Mouse (Mus musculus) ES-Bruce4 (cell line): Measurements from ENCODE around the gene Ccnd1.
A peak's percentile ranks its signal among the peaks of the same experiment; 100 is the strongest.

Experiments used
- CTCF ChIP-seq: IDR thresholded peaks from one replicate; pipeline ENCODE4 v1.8.1; 2011; ENCODE audit warnings: low read depth, low read length
- EP300 ChIP-seq: IDR thresholded peaks from 2 replicates; pipeline ENCODE4 v1.6.1; 2011; ENCODE audit warnings: low read depth, low read length; ENCODE audit not compliant: insufficient read depth
- POLR2A ChIP-seq: IDR thresholded peaks from one replicate; pipeline ENCODE4 v1.8.1; 2011; ENCODE audit warnings: low read length; ENCODE audit not compliant: insufficient read depth

- TF ChIP-seq EP300 (no peak), POLR2A (no peak), CTCF (peak; percentile 19)
Observed at GRCm38 (mm10) chr7:144907793-144908192, 31.9 kb downstream of the Ccnd1 start.
